Mouse (Mus musculus) E14TG2a.4 (cell line): ENCODE results near the gene Gm49354.

Experiments used
- CTCF ChIP-seq: conservative IDR thresholded peaks from 2 replicates; pipeline ENCODE4 v1.5.1; 2014; ENCODE audit warnings: low read length
- POU5F1 ChIP-seq: IDR thresholded peaks from 2 replicates; pipeline ENCODE4 v1.6.1; 2014; ENCODE audit warnings: low read length, borderline replicate concordance

DNA sequence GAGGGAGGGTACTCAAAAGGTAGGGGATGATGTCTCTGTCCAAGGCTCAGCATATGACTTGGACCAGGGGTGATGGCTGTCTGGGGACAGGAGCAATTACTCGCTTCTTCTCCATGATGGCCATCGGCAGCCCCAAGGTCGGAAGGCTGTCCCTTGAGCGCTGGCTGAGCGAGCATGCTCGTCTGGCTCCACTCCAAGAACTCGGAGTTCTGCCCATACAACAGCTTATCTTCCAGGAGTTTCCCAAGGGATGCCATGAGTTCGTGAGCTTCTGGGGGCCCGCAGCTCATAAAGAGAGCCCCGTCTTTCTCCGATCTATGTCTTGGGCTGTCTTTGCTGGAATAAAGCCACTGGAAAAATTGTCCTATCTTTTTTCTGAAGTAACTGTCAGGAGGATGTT, 40.9 kb downstream of the Gm49354 start:
- TF ChIP-seq CTCF (no peak), POU5F1 (no peak)
